ENCODE assay signal across 7 mouse cellular contexts in the genomic region with DNA sequence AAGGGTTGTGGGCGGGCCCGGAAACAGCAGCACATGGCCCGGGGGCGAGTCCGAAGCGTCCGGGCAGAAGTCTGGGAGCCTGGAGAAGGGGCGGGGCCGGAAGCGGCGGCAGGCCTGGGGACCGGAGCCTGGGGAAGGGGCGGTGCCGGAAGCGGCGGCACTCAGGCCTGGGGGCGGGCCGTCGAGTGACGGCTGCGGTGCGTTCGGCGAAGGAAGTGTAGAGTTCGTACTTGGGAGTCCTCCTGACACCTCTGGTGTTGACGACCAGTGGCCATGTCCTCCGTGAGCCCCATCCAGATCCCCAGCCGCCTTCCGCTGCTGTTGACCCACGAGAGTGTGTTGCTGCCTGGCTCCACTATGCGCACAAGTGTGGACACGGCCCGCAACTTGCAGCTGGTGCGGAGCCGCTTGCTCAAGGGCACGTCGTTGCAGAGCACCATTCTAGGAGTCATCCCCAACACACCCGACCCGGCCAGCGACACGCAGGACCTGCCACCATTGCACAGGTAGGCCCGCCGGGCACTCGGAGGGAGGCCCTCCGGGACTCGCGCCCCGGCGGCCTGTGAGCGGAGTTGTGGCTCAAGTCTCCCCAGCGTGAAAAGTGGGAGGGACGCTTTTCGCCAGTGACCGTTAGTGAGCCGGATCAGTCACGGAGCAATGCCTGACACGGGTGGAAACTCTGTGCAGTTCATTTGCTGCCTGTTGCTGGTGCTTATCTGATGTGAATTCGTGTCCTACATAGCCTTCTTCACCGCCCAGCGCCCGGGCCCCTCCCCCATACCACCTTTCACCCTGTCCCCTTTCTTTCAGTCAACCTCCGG. TPM values are rescaled to one million over a fixed set of nuclear protein-coding genes. Genes with fewer than 3 reads are reported as not detected.
A peak's percentile ranks its signal among the peaks of the same experiment; 100 is the strongest.
DNase-seq lines count a peak whose midpoint lies in the region; ATAC-seq and TF ChIP-seq lines count a peak whose summit lies in the region.

A gene (plus strand): TSS at position 133 of the 821 bp plus-strand sequence.

- peaks cover 5% of the 10 kb centered on the region for H3K4me1 ChIP-seq in intestine, postnatal 0 days (replicated peaks; ENCODE audit: control insufficient read depth, insufficient read depth, low read length)
- peaks cover 16% of the 10 kb centered on the region for H3K4me1 ChIP-seq in midbrain, embryonic 12.5 days
- H3K4me1 ChIP-seq in small intestine, adult 2 months (ENCODE audit: control insufficient read depth, insufficient read depth, insufficient read length, low read length), result peaks cover 6% of the 10 kb centered on the region; the same call in 1 of the 2 replicates

- TF ChIP-seq POLR2A in small intestine, adult 2 months (IDR thresholded peaks at IDR 0.05; ENCODE audit: low read depth, low read length), result peak; percentile 54

- no peaks in the 10 kb centered on the region for H3K27me3 ChIP-seq in intestine, postnatal 0 days (replicated peaks; ENCODE audit: control insufficient read depth, insufficient read depth, low read length)
- no peaks in the 10 kb centered on the region for H3K27me3 ChIP-seq in midbrain, embryonic 12.5 days
- H3K27me3 ChIP-seq in small intestine, adult 2 months (ENCODE audit: control insufficient read depth, insufficient read depth, low read length), result no peaks in the 10 kb centered on the region

- H3K4me2 ChIP-seq in intestine, postnatal 0 days (replicated peaks; ENCODE audit: low read depth), result peak within 1 kb of the TSS; percentile 82
- peak within 1 kb of the TSS; percentile 88 for H3K4me2 ChIP-seq in midbrain, embryonic 12.5 days (replicated peaks)

- H3K36me3 ChIP-seq in intestine, postnatal 0 days (ENCODE audit: control insufficient read depth, insufficient read depth), result no peaks in the 10 kb centered on the region
- no peaks in the 10 kb centered on the region for H3K36me3 ChIP-seq in midbrain, embryonic 12.5 days
- H3K36me3 ChIP-seq in small intestine, adult 2 months (ENCODE audit: control insufficient read depth, insufficient read depth, low read length), result no peaks in the 10 kb centered on the region

- peak within 1 kb of the TSS; percentile 84 for H3K27ac ChIP-seq in intestine, postnatal 0 days (ENCODE audit: low read depth, low read length)
- H3K27ac ChIP-seq in midbrain, embryonic 12.5 days (replicated peaks), result peak within 1 kb of the TSS; percentile 75
- peak within 1 kb of the TSS; percentile 89 for H3K27ac ChIP-seq in small intestine, adult 2 months (ENCODE audit: insufficient read depth, low read depth, low read length)

- H3K9me3 ChIP-seq in intestine, postnatal 0 days (ENCODE audit: control insufficient read depth), result no peaks in the 10 kb centered on the region
- H3K9me3 ChIP-seq in midbrain, embryonic 12.5 days, result no peaks in the 10 kb centered on the region

- intact Hi-C loops in left cerebral cortex, postnatal 4 days (cut with DNase I), result no loop called here

- peak within 1 kb of the TSS; percentile 67 for H3K4me3 ChIP-seq in intestine, postnatal 0 days (ENCODE audit: low read depth, low read length)
- H3K4me3 ChIP-seq in midbrain, embryonic 12.5 days, result peak within 1 kb of the TSS; percentile 85
- peak within 1 kb of the TSS; percentile 99 for H3K4me3 ChIP-seq in small intestine, adult 2 months (ENCODE audit: low read depth, low read length)

- under 1% methylated on average over 60 of the region's 62 CpGs for WGBS in intestine, postnatal 0 days
- WGBS in midbrain, embryonic 12.5 days, result under 1% methylated on average over 55 of the region's 62 CpGs
- under 1% methylated on average over 59 of the region's 62 CpGs for WGBS in small intestine, adult 2 months

- DNase-seq in adrenal gland, adult 8-10 months, result peak; percentile 98
- peak; percentile 97 for DNase-seq in embryo, embryonic 9.5 days (ENCODE audit: extremely low spot score)
- no peak for DNase-seq in gonadal fat pad, adult 2 months (ENCODE audit: low read depth)
- peak; percentile 98 for DNase-seq in left cerebral cortex, postnatal 4 days

- H3K9ac ChIP-seq in intestine, postnatal 0 days (ENCODE audit: low read depth, low read length), result peak within 1 kb of the TSS; percentile 74
- peak within 1 kb of the TSS; percentile 75 for H3K9ac ChIP-seq in midbrain, embryonic 12.5 days (replicated peaks)

- peak; percentile 99 for ATAC-seq in intestine, postnatal 0 days
- peak; percentile 99 for ATAC-seq in midbrain, embryonic 12.5 days (ENCODE audit: low FRiP score, low read depth)

- TF ChIP-seq CTCF in intestine, postnatal 0 days (IDR thresholded peaks at IDR 0.05; ENCODE audit: low read depth), result no peak
- TF ChIP-seq CTCF in small intestine, adult 2 months (IDR thresholded peaks at IDR 0.05; ENCODE audit: extremely low read depth, insufficient read length, insufficient replicate concordance, low read depth, low read length), result no peak

RNA-seq across cellular contexts. Expression of the gene that starts here (rescaled TPM):
- total RNA-seq in adrenal gland, adult 8-10 months (2022), result 100 to 1,000 TPM; 103 to 127 (median 115) TPM
- polyA plus RNA-seq in gonadal fat pad, adult 2 months (2012; rRNA removed), result 61.4 and 92.7 TPM in 2 replicates
- polyA plus RNA-seq in intestine, postnatal 0 days (2015; fragmentation: Nextera tagmentation; extraction: Ambion mirVana), result 53.5 and 56.7 TPM in 2 replicates
- 10 to 100 TPM; 56.2 to 56.5 TPM for total RNA-seq in left cerebral cortex, postnatal 4 days (2021)
- polyA plus RNA-seq in midbrain, embryonic 12.5 days (2016; fragmentation: Nextera tagmentation; extraction: Ambion mirVana), result 75.9 and 76.7 TPM in 2 replicates
- polyA plus RNA-seq in small intestine, adult 2 months (2012; rRNA removed), result 23.8 and 59.5 TPM in 2 replicates
